Mouse (Mus musculus) CD4-positive, CD25-positive, alpha-beta regulatory T cell, adult 4 months (primary cell): ENCODE measurements around the gene Gfod2. TPM values are rescaled to one million over a fixed set of nuclear protein-coding genes. Genes with fewer than 3 reads are reported as not detected.
A peak's percentile ranks its signal among the peaks of the same experiment; 100 is the strongest.

Experiments used
- ATAC-seq: one replicate; pipeline ENCODE4 v1.8.0; 2017
- polyA plus RNA-seq, 2 experiments: library from polyadenylated mRNA; unstranded; fragments of 100-300 nt; shearing (Covaris generic); gene quantifications; one replicate each; pipeline ENCODE4 v1.2.1; 2017

Gfod2 gene
- polyA plus RNA-seq: 1 to 10 TPM; 2.6 to 3.7 TPM

- ATAC-seq: peak; percentile 95
Observed at GRCm38 (mm10) chr8:105758277-105759108, at the start of gene Gfod2. Gene Gfod2, minus strand, starts transcription at chr8:105758664.

- no peak for ATAC-seq
Observed at GRCm38 (mm10) chr8:105807766-105808165, 49.3 kb upstream of the Gfod2 start.

GRCm38 (mm10) chr8:105805964-105806363, 47.5 kb upstream of the Gfod2 start:
- no peak for ATAC-seq

GRCm38 (mm10) chr8:105805346-105805745, 46.9 kb upstream of the Gfod2 start:
- no peak for ATAC-seq

- no peak for ATAC-seq
Observed at GRCm38 (mm10) chr8:105804797-105805196, 46.3 kb upstream of the Gfod2 start.

- no peak for ATAC-seq
Observed at GRCm38 (mm10) chr8:105801153-105801904, 42.9 kb upstream of the Gfod2 start.

- no peak for ATAC-seq
Observed at GRCm38 (mm10) chr8:105799091-105799812, 40.8 kb upstream of the Gfod2 start.

- ATAC-seq: no peak
Observed at GRCm38 (mm10) chr8:105798408-105798807, 39.9 kb upstream of the Gfod2 start.

GRCm38 (mm10) chr8:105795785-105796184, 37.3 kb upstream of the Gfod2 start:
- no peak for ATAC-seq

- ATAC-seq: no peak
Observed at GRCm38 (mm10) chr8:105794009-105794598, 35.6 kb upstream of the Gfod2 start.

GRCm38 (mm10) chr8:105793331-105793730, 34.9 kb upstream of the Gfod2 start:
- no peak for ATAC-seq

- no peak for ATAC-seq
Observed at GRCm38 (mm10) chr8:105789626-105790025, 31.2 kb upstream of the Gfod2 start.

- peak; percentile 65 for ATAC-seq
Observed at GRCm38 (mm10) chr8:105788927-105789326, 30.5 kb upstream of the Gfod2 start.

GRCm38 (mm10) chr8:105788241-105788640, 29.8 kb upstream of the Gfod2 start:
- ATAC-seq: peak; percentile 64

GRCm38 (mm10) chr8:105780298-105780697, 21.8 kb upstream of the Gfod2 start:
- ATAC-seq: no peak

- ATAC-seq: no peak
Observed at GRCm38 (mm10) chr8:105777833-105778232, 19.4 kb upstream of the Gfod2 start.

GRCm38 (mm10) chr8:105774498-105774897, 16.0 kb upstream of the Gfod2 start:
- no peak for ATAC-seq

- no peak for ATAC-seq
Observed at GRCm38 (mm10) chr8:105773441-105773861, 15.0 kb upstream of the Gfod2 start.

GRCm38 (mm10) chr8:105771398-105772175, 13.1 kb upstream of the Gfod2 start:
- no peak for ATAC-seq

- peak; percentile 51 for ATAC-seq
Observed at GRCm38 (mm10) chr8:105770609-105771008, 12.1 kb upstream of the Gfod2 start.

- ATAC-seq: no peak
Observed at GRCm38 (mm10) chr8:105768485-105769257, 10.2 kb upstream of the Gfod2 start.
